Mouse (Mus musculus) A20 (cell line): ENCODE measurements around the gene Tnfaip2.

Experiments used
- DNase-seq: peaks from one replicate; pipeline ENCODE4 v3.0.0-alpha.2; 2011; ENCODE audit warnings: low read depth, low spot score

The Tnfaip2 gene

DNA sequence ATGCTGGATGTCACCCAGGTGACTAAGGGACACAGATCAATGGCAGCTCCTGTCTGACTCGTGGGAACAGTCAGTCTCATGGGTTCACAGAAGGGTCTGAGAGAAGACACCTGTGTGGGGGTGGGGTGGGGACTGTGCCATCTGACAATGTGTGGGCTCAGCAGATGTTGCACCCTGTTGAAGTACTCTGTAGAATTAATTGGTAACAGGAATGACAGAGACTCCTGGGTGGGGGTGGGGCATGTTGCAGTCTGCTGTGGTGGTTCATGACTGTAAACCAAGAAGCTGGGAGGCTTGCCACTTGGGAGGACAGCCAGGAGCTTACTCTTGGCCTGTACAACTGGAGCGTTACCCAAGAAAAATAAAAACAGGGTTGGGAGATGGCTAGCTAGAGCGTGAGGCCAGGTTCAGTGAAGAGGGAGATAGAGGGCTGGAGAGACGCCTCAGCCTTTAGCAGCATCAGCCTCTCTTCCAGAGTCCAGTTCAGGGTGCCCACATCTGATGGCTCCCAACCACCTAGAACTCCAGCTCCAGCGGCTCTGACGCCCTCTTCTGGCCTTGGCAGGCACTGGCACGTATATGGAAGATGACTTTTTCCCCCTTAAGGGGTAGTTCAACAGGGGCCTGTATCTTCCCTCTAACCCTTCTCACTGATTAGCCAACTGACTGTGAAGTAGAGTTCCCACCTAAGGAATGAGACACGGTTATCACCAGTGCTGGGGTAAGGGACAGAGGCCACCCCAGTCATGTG, 32.8 kb downstream of the Tnfaip2 start:
- no peak for DNase-seq

GRCm38 (mm10) chr12:111478924-111479323, 36.7 kb downstream of the Tnfaip2 start:
- DNase-seq = no peak

DNA sequence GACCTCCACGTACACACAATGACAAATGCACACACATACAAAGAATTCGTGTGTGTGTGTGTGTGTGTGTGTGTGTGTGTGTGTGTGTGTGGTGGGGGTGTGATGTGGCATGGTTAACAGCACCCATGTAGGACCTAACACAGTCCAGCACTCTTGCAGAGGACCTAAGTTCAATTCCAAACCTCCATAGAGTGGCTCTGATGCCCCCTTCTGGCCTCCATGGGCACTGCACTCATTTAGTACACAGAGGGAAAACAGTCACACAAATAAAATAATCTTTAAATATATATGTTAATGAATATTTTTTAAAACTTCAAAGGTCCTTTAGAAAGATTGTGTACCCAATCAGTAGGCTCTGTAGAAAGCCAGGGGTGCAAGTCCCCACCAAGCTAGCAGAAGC, 37.6 kb downstream of the Tnfaip2 start:
- peak; percentile 42 for DNase-seq

- DNase-seq = no peak
Measured at GRCm38 (mm10) chr12:111485046-111485651, 42.9 kb downstream of the Tnfaip2 start.

DNA sequence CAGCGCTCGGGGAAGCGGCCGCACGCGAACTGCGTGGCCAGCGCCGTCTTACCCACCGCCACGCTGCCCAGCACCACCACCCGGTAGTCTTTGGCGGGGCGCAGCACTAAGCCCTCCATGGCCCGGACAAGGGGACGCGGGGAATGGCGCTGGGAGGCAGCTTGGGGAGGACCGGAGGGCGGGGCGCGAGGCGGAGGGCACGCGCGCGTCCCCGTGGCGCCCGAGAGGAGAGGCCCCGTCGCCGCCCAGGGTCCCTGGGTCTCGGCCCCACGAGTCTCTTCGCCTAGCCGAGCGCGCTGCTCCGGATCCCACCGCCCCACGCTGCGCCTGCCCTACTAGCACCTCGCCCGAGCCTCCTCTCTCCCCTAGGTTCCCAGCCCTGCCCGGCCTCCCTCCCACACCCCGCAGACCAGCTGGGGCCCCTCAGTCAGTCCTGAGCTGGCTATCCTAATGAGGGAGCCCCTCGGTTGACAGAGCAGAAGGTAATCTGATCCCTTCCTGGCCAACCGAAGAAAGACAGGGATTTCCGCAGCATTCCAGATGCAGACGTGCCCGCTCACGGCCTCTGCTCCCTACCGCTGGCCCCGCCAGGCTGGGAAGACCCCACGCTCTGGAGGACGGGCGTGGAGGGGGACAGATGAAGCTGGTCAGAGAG, 43.5 kb downstream of the Tnfaip2 start, which contains the start of gene Gm266:
TSS of gene Gm266 (minus strand) at position 172 of the 655 bp plus-strand sequence.
- no peak for DNase-seq

DNA sequence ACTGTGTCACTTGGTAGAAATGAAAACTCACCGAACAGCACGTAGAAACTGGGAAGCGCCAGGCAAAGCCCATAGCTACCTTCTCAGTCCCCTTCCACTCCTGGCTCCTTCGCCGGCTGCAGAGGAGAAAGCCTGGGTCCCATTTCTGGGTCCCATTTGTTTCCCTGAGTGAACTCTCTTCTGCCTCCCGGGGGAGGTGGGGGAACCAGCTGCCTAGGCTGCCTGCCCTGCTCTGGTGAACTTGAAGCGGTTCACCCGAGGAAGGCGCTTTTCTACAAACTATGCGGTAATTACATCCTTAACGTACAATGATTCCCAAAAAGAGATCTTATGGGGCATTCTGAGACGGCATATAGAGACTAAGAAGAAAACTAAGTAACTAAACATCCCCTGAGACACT, 44.2 kb downstream of the Tnfaip2 start:
- no peak for DNase-seq

DNA sequence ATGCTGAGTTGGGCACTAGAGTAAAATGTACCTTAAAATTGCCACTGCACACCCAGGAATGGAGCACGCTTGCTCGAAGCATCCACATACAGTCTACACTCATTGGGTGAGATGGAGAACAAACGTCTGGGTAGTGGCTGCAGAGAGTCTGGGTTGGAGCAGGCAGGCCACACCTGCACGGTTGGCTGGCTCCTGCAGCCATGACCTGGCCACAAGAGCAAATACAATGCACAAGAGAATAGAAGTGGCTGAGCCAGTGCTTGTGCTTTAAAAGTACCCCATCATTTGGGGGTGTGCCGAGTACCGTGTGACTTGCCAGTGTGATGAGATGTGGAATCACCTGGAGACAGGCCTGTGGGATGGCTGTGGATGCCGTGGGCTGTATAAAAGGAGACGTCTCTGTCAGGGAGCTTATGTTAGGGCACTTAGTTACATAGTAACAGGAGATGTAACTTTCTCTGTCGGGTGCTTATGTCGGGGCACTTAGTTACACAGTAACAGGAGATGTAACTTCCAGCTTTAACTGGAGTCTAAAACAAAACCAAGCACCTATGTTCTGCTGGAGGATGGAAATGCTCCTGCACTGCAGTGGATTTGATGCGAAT, 47.1 kb downstream of the Tnfaip2 start:
- DNase-seq = no peak

DNA sequence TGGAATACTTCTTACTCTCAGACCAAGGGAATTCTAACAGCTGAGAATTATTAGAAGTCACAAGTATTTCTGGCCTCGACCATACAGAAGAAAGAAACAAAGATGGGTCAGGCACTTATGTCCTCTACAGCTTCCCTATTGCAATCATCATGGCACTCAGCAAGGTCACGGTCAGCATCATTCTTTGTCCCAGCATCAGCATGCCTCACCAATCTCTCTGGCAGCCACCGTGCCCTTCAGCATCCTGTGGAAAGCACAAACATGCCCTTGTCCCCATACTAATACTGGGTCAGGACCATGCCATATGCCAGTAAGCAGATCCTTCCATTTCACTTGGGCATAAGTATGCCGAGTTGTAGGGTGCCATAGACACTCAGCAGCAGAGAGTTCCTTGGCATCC, 52.7 kb downstream of the Tnfaip2 start:
- DNase-seq = no peak

- peak; percentile 50 for DNase-seq
Measured at GRCm38 (mm10) chr12:111497076-111497475, 54.8 kb downstream of the Tnfaip2 start.

- DNase-seq = no peak
Measured at GRCm38 (mm10) chr12:111499617-111500016, 57.3 kb downstream of the Tnfaip2 start.

DNA sequence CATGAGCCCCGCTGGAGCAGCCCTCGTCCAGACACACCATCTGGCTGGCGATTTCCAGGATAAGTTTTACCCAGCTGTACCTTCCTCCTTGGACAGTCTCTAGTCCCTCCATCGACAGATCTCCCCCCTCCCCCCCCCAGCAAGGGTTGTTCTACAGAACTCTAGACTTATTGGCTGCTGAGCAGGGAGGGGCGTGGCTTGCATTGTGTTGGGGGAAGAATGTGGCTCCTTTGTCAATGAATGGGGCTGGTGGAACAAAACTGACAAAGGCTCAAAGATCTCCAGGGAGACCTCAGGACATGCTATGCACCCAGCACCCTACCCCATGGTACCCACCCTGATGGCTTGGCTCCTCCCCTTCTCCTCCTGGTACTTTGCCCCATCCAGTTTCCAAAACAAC, 58.5 kb downstream of the Tnfaip2 start:
- no peak for DNase-seq

GRCm38 (mm10) chr12:111503063-111503567, 60.8 kb downstream of the Tnfaip2 start:
- DNase-seq = no peak

DNA sequence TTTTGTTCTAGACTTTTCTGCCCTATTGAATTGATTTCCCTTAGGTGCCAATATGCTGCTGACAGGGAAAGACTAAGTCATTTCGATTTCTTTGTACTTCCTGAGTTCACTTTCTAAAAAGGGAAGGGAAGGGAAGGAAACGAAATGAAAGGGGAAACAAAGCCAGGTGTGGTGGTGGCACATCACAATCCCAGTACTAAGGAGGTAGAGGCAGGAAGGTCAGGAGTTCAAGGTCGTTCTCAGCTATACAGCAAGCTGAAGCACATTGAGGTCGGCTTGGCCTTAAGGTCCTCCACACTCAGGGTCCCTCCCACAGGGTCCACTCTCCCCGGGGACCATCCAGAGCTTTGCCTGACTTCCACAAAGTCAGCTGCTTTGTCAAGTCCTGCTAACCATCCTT, 61.3 kb downstream of the Tnfaip2 start:
- DNase-seq = no peak
